Mouse (Mus musculus): ENCODE data around the gene Syvn1. TPM values are rescaled to one million over a fixed set of nuclear protein-coding genes. Genes with fewer than 3 reads are reported as not detected.

Syvn1 gene
- polyA plus RNA-seq, 1 experiment: 47.1 TPM

DNA sequence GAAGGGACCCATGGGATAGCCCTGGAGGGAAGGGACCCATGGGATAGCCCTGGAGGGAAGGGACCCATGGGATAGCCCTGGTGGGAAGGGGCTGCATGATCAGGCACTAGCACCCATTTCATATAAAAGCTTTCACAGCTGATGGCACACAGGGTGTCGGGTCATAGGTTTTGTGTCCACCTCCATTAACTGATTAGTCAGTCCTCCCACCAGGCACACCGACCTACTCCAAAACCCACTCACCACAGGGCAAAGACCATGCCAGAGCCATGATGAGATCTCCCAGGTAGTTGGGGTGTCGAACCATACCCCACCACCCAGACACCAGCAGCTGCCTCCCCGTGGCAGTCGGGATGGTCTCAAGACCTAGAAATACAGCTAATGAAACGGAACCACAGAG lies 16.7 kb downstream of the Syvn1 start:
- peaks cover 21% of the 10 kb centered on the region for H3K4me1 ChIP-seq (ENCODE audit: control insufficient read depth, insufficient read depth, low read length)
- no peak for DNase-seq
- 93% methylated on average over 6 of the region's 6 CpGs for WGBS
- TF ChIP-seq CTCF (IDR thresholded peaks at IDR 0.05; ENCODE audit: insufficient read depth, low read length): no peak
- no peak for TF ChIP-seq POLR2A (IDR thresholded peaks at IDR 0.05; ENCODE audit: borderline replicate concordance, extremely low read depth, low read depth, low read length)
- H3K4me3 ChIP-seq (replicated peaks; ENCODE audit: extremely low read depth, low read depth, low read length): no peak overlapping the region

DNA sequence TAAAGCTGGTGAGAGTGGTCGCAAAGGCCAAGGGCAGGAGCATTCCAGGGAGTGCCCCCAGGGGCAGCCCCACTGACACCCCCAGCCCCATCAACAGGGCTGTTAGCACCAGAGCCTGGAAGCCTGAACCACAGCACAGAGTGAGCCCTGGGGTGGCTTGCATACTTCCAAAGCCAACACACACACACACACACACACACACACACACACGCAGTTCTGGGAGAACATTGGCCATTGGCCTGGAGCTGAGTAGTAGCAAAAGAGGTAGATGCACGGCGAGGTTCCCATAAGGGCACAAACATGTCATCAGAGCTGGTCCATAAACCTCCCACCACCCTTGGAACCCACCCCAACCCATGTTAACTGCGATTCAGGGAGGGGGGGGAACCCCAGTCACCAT lies 20.2 kb downstream of the Syvn1 start:
- Histone ChIP-seq H3K4me1 (ENCODE audit: control insufficient read depth, insufficient read depth, low read length) (peaks cover 17% of the 10 kb centered on the region), H3K4me3 (replicated peaks; ENCODE audit: extremely low read depth, low read depth, low read length) (no peak overlapping the region)
- WGBS: 39% methylated on average over 5 of the region's 5 CpGs
- TF ChIP-seq POLR2A (IDR thresholded peaks at IDR 0.05; ENCODE audit: borderline replicate concordance, extremely low read depth, low read depth, low read length) (no peak), CTCF (IDR thresholded peaks at IDR 0.05; ENCODE audit: insufficient read depth, low read length) (no peak)
- no peak for DNase-seq

DNA sequence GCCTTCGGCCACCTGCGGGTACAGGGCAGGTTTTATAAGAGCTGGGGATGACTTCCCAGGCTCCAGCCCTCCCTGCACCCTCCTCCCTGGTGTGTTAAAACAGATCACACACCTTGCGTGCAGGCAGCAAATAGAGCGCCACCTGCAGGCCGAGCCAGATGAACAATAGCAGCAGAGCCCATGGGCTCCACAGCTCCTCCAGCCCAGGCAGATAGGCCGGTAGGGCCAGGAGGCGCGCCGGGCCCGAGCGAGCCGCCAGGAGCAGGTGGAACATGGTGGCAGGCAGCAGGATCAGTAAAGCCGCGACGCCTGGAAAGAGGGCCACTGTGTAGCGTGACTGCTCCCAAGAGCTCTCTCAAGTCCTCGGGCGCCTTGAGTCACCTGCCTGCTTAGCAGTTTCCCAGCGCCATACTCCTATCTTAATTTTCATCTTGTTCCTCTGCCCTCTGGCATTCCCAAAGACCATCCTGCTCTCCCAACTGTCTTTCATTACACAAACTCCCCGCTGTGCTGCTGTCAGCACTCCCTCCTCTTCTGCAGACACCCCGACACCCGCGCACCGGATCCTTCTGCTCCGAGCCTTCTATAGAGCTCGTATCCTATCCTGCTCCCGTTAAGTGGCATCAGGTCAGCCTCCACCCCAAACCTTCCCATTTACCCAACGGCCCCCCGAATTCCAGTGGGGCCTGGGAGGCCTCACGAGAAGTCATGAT lies 20.8 kb downstream of the Syvn1 start:
- TF ChIP-seq POLR2A (IDR thresholded peaks at IDR 0.05; ENCODE audit: borderline replicate concordance, extremely low read depth, low read depth, low read length): peak; percentile 10; the same call in 1 of the 2 replicates
- peak; percentile 80 for TF ChIP-seq CTCF (IDR thresholded peaks at IDR 0.05; ENCODE audit: insufficient read depth, low read length)
- under 1% methylated on average over 30 of the region's 30 CpGs for WGBS
- H3K4me3 ChIP-seq (replicated peaks; ENCODE audit: extremely low read depth, low read depth, low read length): peak overlapping the region; percentile 11

DNA sequence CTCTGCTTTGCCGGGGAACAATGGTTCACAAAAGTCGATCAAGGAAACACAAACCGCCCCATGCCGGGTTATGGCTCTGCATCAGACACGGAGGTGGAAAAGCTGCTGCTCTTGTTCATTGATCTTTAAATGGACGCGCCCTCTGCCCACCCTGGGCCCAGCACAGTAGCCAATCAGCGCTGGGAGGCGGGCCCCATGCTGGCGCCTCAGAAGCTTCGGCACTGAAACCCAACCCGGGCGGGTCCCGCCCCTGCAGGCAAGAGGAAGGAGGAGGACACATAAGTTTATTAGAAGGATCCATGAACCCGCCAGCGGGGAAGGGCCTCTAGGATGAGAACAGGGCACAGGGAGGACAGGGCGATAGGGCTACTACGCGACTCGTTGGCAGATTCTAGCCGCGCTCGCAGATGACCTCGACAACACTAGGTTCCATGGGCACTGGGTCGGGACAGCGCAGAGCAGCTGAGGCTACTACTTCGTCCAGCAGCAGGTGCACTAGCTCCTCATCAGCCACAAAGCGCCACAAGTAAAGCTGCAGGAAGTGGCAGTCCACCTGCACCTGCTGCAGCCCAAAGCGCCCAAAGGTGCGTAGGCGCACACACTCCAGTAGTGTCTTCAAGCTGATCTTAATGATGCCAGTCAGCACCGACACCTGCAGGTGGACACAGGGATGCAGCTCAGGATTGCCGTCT lies 21.5 kb downstream of the Syvn1 start, which contains the start of gene Tm7sf2:
Tm7sf2 (minus strand) TSS at position 650 of the 692 bp plus-strand sequence.
- peak; percentile 85 for DNase-seq
- no peak for TF ChIP-seq CTCF (IDR thresholded peaks at IDR 0.05; ENCODE audit: insufficient read depth, low read length)
- TF ChIP-seq POLR2A (IDR thresholded peaks at IDR 0.05; ENCODE audit: borderline replicate concordance, extremely low read depth, low read depth, low read length): no peak
- Histone ChIP-seq H3K4me3 (replicated peaks; ENCODE audit: extremely low read depth, low read depth, low read length) (peak within 1 kb of the TSS; percentile 47), H3K4me1 (ENCODE audit: control insufficient read depth, insufficient read depth, low read length) (peaks cover 8% of the 10 kb centered on the region; the same call in 1 of the 2 replicates)
- 11% methylated on average over 33 of the region's 33 CpGs for WGBS

More for the DNA sequence above, 20.8 kb downstream of the Syvn1 start:
- peak; percentile 77 for DNase-seq
- H3K4me1 ChIP-seq (ENCODE audit: control insufficient read depth, insufficient read depth, low read length): peaks cover 12% of the 10 kb centered on the region

DNA sequence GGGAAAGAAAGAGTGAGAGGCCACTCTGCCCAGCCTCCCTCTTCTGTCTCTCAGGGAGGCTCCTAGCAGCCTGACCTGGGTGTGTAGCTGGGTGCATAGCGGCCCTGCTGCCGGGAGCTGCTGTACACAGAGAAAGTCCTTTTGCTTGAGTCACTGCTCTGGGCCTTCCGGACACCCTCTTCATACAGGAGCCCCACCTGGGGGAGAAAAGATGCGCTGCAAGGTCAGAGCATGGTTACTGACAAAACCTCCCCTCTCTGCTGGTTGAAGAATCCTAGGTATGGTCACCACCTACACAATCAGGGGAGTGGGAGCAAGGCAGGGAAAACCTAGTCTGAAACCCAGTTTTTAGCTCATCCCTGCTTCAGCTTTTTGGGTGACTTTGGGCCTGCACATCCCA lies 22.6 kb downstream of the Syvn1 start:
- H3K4me3 ChIP-seq (replicated peaks; ENCODE audit: extremely low read depth, low read depth, low read length): no peak overlapping the region
- DNase-seq: no peak
- 74% methylated on average over 4 of the region's 4 CpGs for WGBS
- H3K4me1 ChIP-seq (ENCODE audit: control insufficient read depth, insufficient read depth, low read length): peaks cover 8% of the 10 kb centered on the region; the same call in 1 of the 2 replicates
- TF ChIP-seq POLR2A (IDR thresholded peaks at IDR 0.05; ENCODE audit: borderline replicate concordance, extremely low read depth, low read depth, low read length) (no peak), CTCF (IDR thresholded peaks at IDR 0.05; ENCODE audit: insufficient read depth, low read length) (no peak)

DNA sequence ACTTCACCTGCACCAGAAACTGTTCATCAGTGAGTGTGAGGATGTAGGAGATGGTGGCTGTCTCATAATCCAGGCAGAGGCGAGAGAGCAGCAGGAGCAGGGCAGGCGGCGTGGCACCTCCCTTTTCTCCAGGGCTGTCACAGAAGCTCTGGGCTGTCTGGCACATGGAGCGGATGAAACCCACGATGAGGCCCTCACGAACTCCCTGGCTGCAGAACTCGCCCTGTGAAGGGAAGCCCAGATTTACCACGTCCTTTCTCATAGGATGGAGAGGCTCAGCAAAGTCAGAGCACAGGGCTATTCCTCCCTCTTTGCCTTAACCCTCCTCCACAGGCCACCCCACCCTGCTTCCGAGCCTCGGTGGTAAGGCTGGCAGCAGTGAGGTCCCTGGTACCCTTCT lies 23.5 kb downstream of the Syvn1 start:
- H3K4me3 ChIP-seq (replicated peaks; ENCODE audit: extremely low read depth, low read depth, low read length): no peak overlapping the region
- TF ChIP-seq POLR2A (IDR thresholded peaks at IDR 0.05; ENCODE audit: borderline replicate concordance, extremely low read depth, low read depth, low read length): no peak
- no peak for TF ChIP-seq CTCF (IDR thresholded peaks at IDR 0.05; ENCODE audit: insufficient read depth, low read length)
- H3K4me1 ChIP-seq (ENCODE audit: control insufficient read depth, insufficient read depth, low read length): peaks cover 8% of the 10 kb centered on the region; the same call in 1 of the 2 replicates
- 89% methylated on average over 10 of the region's 10 CpGs for WGBS
- no peak for DNase-seq

DNA sequence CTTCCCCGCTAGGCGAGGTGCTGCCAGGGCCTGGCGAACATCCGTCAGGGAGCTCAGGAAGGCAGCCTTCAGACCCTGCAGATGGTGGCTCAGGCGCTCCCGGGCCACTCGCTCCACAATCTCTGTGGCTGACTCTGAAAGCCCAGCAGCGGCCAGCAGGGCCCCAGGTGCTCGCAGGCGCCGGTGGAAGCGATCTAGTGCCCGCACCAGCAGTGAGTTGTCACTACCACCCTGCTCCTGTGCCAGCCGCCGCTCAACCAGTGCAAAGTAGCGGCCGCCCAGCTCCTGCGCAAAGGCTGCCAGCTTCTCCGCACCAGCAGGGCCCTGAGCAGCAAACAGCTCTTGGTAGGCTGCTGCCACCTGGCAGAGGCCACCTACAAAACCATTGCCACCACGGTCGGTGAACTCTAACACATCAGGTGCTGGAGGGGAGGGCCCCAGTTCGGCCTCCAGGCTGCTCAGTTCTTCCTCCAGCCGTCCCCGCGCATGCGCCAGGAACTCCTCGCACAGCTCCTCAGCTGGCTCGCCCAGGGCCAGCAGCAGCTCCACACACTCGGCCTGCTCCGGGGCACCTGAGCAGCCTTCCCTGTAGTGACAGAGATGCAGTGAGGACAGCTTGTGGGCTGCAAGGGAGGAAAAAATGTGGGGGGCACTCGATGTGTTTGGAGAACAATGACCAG lies 24.3 kb downstream of the Syvn1 start:
- H3K4me3 ChIP-seq (replicated peaks; ENCODE audit: extremely low read depth, low read depth, low read length): no peak overlapping the region
- WGBS: 89% methylated on average over 31 of the region's 31 CpGs

DNA sequence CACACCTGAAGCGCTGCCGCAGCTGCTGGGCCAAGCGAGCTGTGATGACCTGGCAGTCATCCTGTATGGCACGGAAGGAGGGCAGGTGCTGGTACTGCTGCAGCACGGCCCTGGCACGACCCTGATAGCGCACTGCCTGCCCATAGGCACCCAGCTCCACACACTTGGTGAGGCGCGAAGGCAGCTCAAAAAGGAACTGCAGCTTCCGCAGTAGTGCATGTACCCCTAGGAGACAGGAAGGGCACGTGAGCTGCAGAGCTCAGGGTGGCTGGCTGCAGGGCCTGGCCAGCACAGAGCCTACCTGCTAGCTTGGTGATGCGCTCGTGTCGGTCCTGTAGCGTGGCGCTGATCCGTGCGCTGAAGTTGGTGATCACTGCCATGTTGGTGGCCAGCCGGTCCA lies 24.9 kb downstream of the Syvn1 start:
- no peak overlapping the region for H3K4me3 ChIP-seq (replicated peaks; ENCODE audit: extremely low read depth, low read depth, low read length)

More for the DNA sequence above, 24.3 kb downstream of the Syvn1 start:
- H3K4me1 ChIP-seq (ENCODE audit: control insufficient read depth, insufficient read depth, low read length): peaks cover 8% of the 10 kb centered on the region; the same call in 1 of the 2 replicates
- no peak for DNase-seq
- no peak for TF ChIP-seq CTCF (IDR thresholded peaks at IDR 0.05; ENCODE audit: insufficient read depth, low read length)
- no peak for TF ChIP-seq POLR2A (IDR thresholded peaks at IDR 0.05; ENCODE audit: borderline replicate concordance, extremely low read depth, low read depth, low read length)

DNA sequence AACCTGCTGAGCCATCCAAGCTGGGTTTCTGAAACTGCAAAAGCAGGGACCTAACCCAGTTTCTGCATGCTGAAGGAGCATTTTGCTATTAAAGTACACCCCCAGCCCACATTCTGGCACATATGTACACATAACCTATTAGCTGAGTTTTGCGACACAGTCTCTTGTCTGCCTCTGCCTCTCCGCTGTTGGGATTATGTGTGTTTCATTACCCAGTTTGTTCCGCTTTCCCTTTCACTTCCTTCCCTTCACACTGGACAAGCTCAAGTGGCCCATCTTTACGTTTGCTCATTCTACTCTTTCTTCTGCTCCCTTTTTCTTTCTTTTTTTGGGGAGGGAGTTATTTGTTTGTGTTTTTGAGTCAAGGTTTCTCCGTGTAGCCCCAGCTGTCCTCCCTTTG lies 27.5 kb downstream of the Syvn1 start:
- WGBS: 82% methylated on average over 5 of the region's 5 CpGs
- TF ChIP-seq POLR2A (IDR thresholded peaks at IDR 0.05; ENCODE audit: borderline replicate concordance, extremely low read depth, low read depth, low read length) (no peak), CTCF (IDR thresholded peaks at IDR 0.05; ENCODE audit: insufficient read depth, low read length) (no peak)
- peaks cover 6% of the 10 kb centered on the region for H3K4me1 ChIP-seq (ENCODE audit: control insufficient read depth, insufficient read depth, low read length)
- H3K4me3 ChIP-seq (replicated peaks; ENCODE audit: extremely low read depth, low read depth, low read length): no peak overlapping the region
- no peak for DNase-seq

More for the DNA sequence above, 24.9 kb downstream of the Syvn1 start:
- H3K4me1 ChIP-seq (ENCODE audit: control insufficient read depth, insufficient read depth, low read length): peaks cover 11% of the 10 kb centered on the region
- TF ChIP-seq POLR2A (IDR thresholded peaks at IDR 0.05; ENCODE audit: borderline replicate concordance, extremely low read depth, low read depth, low read length): no peak
- no peak for TF ChIP-seq CTCF (IDR thresholded peaks at IDR 0.05; ENCODE audit: insufficient read depth, low read length)
- 89% methylated on average over 19 of the region's 19 CpGs for WGBS
- DNase-seq: no peak

Data from lung, adult 2 months (tissue).